Comparison of ENCODE assay signal across 17 mouse cellular contexts in the genomic region with DNA sequence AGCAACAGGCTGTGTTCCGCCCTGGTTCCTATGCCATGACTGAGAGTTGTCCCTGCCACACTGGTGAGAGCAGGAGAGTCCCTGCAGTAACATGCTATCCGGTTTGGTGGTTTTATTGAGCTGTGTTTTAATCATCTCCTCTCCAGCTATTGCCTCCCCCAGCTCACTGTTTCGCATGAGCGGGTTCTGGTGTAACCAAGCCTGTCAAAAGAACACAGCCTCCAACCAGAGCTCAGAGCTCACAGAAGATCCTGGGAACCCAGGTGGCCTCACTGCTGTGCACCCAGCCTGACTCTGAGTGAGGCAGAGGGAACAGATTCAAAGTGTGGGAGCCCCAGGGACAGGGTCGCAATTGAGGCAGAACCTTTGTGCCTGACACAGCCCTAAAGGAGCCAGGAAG. TPM values are rescaled to one million over a fixed set of nuclear protein-coding genes. Genes with fewer than 3 reads are reported as not detected.
A peak's percentile ranks its signal among the peaks of the same experiment; 100 is the strongest.
DNase-seq lines count a peak whose midpoint lies in the region; ATAC-seq and TF ChIP-seq lines count a peak whose summit lies in the region.
"Had no signal": no experiment of that assay in that cellular context is flagged by ENCODE, and none has a peak within 500 bp of the region (broad histone marks: within the 10 kb centered on the region; RNA-seq: fewer than 3 reads in every experiment).

No protein-coding gene starts in this region.

- H3K27ac ChIP-seq in midbrain, embryonic 13.5 days: peak overlapping the region; percentile 14; the same call in 1 of the 2 replicates
- no peak overlapping the region for H3K27ac ChIP-seq in midbrain, embryonic 11.5 days (ENCODE audit: low read depth, low read length)
- peak overlapping the region; percentile 69; the same call in 1 of the 2 replicates for H3K27ac ChIP-seq in hindbrain, embryonic 15.5 days (replicated peaks)
- peak overlapping the region; percentile 80 for H3K27ac ChIP-seq in kidney, postnatal 0 days
- H3K27ac ChIP-seq: embryonic facial prominence, embryonic 13.5 days; heart, embryonic 13.5 days; midbrain, embryonic 12.5 days had no signal

- no peaks in the 10 kb centered on the region for H3K27me3 ChIP-seq in midbrain, embryonic 13.5 days
- H3K27me3 ChIP-seq in midbrain, embryonic 11.5 days (ENCODE audit: control insufficient read depth, insufficient read depth, low read length): no peaks in the 10 kb centered on the region
- no peaks in the 10 kb centered on the region for H3K27me3 ChIP-seq in hindbrain, embryonic 15.5 days
- H3K27me3 ChIP-seq in kidney, postnatal 0 days (ENCODE audit: insufficient read depth, low read length): no peaks in the 10 kb centered on the region
- H3K27me3 ChIP-seq: embryonic facial prominence, embryonic 13.5 days; forebrain, embryonic 13.5 days; heart, embryonic 13.5 days; midbrain, embryonic 12.5 days had no signal

- no peak for TF ChIP-seq CTCF in kidney, postnatal 0 days (IDR thresholded peaks at IDR 0.05; ENCODE audit: low read depth)

- H3K4me1 ChIP-seq in midbrain, embryonic 13.5 days (replicated peaks): peaks cover 22% of the 10 kb centered on the region
- 0 out of 2 replicates have a peak, but pooled peaks cover 3% of the 10 kb centered on the region for H3K4me1 ChIP-seq in midbrain, embryonic 11.5 days (ENCODE audit: control insufficient read depth, insufficient read depth, low read length)
- peaks cover 46% of the 10 kb centered on the region for H3K4me1 ChIP-seq in hindbrain, embryonic 15.5 days (replicated peaks)
- H3K4me1 ChIP-seq in kidney, postnatal 0 days (replicated peaks; ENCODE audit: insufficient read depth, low read length): peaks cover 36% of the 10 kb centered on the region
- H3K4me1 ChIP-seq: embryonic facial prominence, embryonic 13.5 days; heart, embryonic 13.5 days; midbrain, embryonic 12.5 days had no signal

- no peak for DNase-seq in midbrain, embryonic 11.5 days (ENCODE audit: low spot score, missing footprints)
- peak; percentile 86 for DNase-seq in kidney, postnatal 0 days (ENCODE audit: low spot score)
- DNase-seq in retina, postnatal 1 day: peak; percentile 30
- no peak for DNase-seq in spleen, postnatal 36 days (ENCODE audit: low spot score in 2 of 2)
- DNase-seq in left cerebral cortex, adult 9 months (ENCODE audit: low spot score in 2 of 2): no peak
- DNase-seq: adrenal gland, adult 2 months; cerebellum, postnatal 36 days; gastrocnemius, postnatal 10 days; thymus, postnatal 4 days had no signal

- no peak for ATAC-seq in midbrain, embryonic 13.5 days
- no peak for ATAC-seq in midbrain, embryonic 11.5 days (ENCODE audit: low FRiP score)
- ATAC-seq in hindbrain, embryonic 15.5 days (ENCODE audit: low FRiP score, low read depth): 0 out of 2 replicates have a peak, but pooled peaks have one; percentile 4
- ATAC-seq in kidney, postnatal 0 days (replicated peaks; ENCODE audit: low FRiP score, low read depth): peak; percentile 79
- ATAC-seq: forebrain, embryonic 13.5 days; lung, postnatal 0 days had no signal

- H3K9ac ChIP-seq in midbrain, embryonic 13.5 days (replicated peaks): no peak overlapping the region
- H3K9ac ChIP-seq in midbrain, embryonic 11.5 days (ENCODE audit: low read length): no peak overlapping the region
- H3K9ac ChIP-seq in hindbrain, embryonic 15.5 days: no peak overlapping the region
- no peak overlapping the region for H3K9ac ChIP-seq in kidney, postnatal 0 days (ENCODE audit: low read depth, low read length)
- H3K9ac ChIP-seq: embryonic facial prominence, embryonic 13.5 days; forebrain, embryonic 13.5 days; heart, embryonic 13.5 days; midbrain, embryonic 12.5 days had no signal

- H3K4me3 ChIP-seq in midbrain, embryonic 13.5 days (replicated peaks): no peak overlapping the region
- no peak overlapping the region for H3K4me3 ChIP-seq in midbrain, embryonic 11.5 days (ENCODE audit: low read depth, low read length)
- no peak overlapping the region for H3K4me3 ChIP-seq in hindbrain, embryonic 15.5 days
- H3K4me3 ChIP-seq in kidney, postnatal 0 days (replicated peaks; ENCODE audit: low read depth, low read length): no peak overlapping the region
- H3K4me3 ChIP-seq: embryonic facial prominence, embryonic 13.5 days; forebrain, embryonic 13.5 days; heart, embryonic 13.5 days; midbrain, embryonic 12.5 days had no signal

- H3K4me2 ChIP-seq in midbrain, embryonic 13.5 days (replicated peaks): no peak overlapping the region
- no peak overlapping the region for H3K4me2 ChIP-seq in midbrain, embryonic 11.5 days
- no peak overlapping the region for H3K4me2 ChIP-seq in hindbrain, embryonic 15.5 days
- H3K4me2 ChIP-seq in kidney, postnatal 0 days (ENCODE audit: low read length): no peak overlapping the region
- H3K4me2 ChIP-seq: embryonic facial prominence, embryonic 13.5 days; forebrain, embryonic 13.5 days; heart, embryonic 13.5 days; liver, embryonic 11.5 days; midbrain, embryonic 12.5 days had no signal

- H3K9me3 ChIP-seq in midbrain, embryonic 13.5 days: no peaks in the 10 kb centered on the region
- H3K9me3 ChIP-seq in midbrain, embryonic 11.5 days (ENCODE audit: control insufficient read depth, low read length): no peaks in the 10 kb centered on the region
- H3K9me3 ChIP-seq in hindbrain, embryonic 15.5 days: no peaks in the 10 kb centered on the region
- H3K9me3 ChIP-seq in kidney, postnatal 0 days (replicated peaks; ENCODE audit: low read length): no peaks in the 10 kb centered on the region
- H3K9me3 ChIP-seq: embryonic facial prominence, embryonic 13.5 days; forebrain, embryonic 13.5 days; heart, embryonic 13.5 days; midbrain, embryonic 12.5 days had no signal

- H3K36me3 ChIP-seq in midbrain, embryonic 13.5 days: peaks cover 94% of the 10 kb centered on the region
- H3K36me3 ChIP-seq in midbrain, embryonic 11.5 days (ENCODE audit: control insufficient read depth, insufficient read depth, low read length): peaks cover 13% of the 10 kb centered on the region; the same call in 1 of the 2 replicates
- peaks cover 25% of the 10 kb centered on the region for H3K36me3 ChIP-seq in hindbrain, embryonic 15.5 days
- H3K36me3 ChIP-seq in kidney, postnatal 0 days (ENCODE audit: insufficient read depth, low read length): peaks cover 26% of the 10 kb centered on the region

- WGBS in midbrain, embryonic 13.5 days: 69% methylated on average over 5 of the region's 5 CpGs
- WGBS in midbrain, embryonic 11.5 days: 66% methylated on average over 5 of the region's 5 CpGs
- 73% methylated on average over 5 of the region's 5 CpGs for WGBS in hindbrain, embryonic 15.5 days
- 40% methylated on average over 5 of the region's 5 CpGs for WGBS in kidney, postnatal 0 days

RNA-seq across cellular contexts. Expression of a gene that starts 55.3 kb away (rescaled TPM):
- 62.1 and 77.3 TPM in 2 replicates for polyA plus RNA-seq in midbrain, embryonic 13.5 days (2015; fragmentation: Nextera tagmentation; extraction: Ambion mirVana)
- 33.3 and 39.6 TPM in 2 replicates for polyA plus RNA-seq in midbrain, embryonic 11.5 days (2014; fragmentation: Nextera tagmentation; extraction: Ambion mirVana)
- 71.5 and 73.7 TPM in 2 replicates for polyA plus RNA-seq in hindbrain, embryonic 15.5 days (2015; fragmentation: Nextera tagmentation; extraction: Ambion mirVana)
- polyA plus RNA-seq in kidney, postnatal 0 days (2015; fragmentation: Nextera tagmentation; extraction: Ambion mirVana): 22.4 and 23.1 TPM in 2 replicates

Comparison
In these comparisons a context has a peak if more than half of its experiments do, and no peak if none do; other contexts are left out.
1. ATAC-seq: peak in hindbrain, embryonic 15.5 days (single experiment) and kidney, postnatal 0 days (single experiment); none in midbrain, embryonic 13.5 days (single experiment) and midbrain, embryonic 11.5 days (single experiment).
2. DNase-seq: peak in kidney, postnatal 0 days (single experiment) and retina, postnatal 1 day (single experiment); none in midbrain, embryonic 11.5 days (single experiment), spleen, postnatal 36 days (0 of 2) and left cerebral cortex, adult 9 months (0 of 2).